Mouse (Mus musculus) adrenal gland, postnatal 10 days (tissue): ENCODE data around the gene Gbp8. TPM values are rescaled to one million over a fixed set of nuclear protein-coding genes. Genes with fewer than 3 reads are reported as not detected.
"Not testable (repeated sequence)": the region's sequence is repeated elsewhere in the genome, so short reads cannot be mapped to it uniquely, and the experiment has no call there.

Experiments used
- DNase-seq: peaks from one replicate; pipeline ENCODE4 v3.0.0; 2021; ENCODE audit warnings: mixed read lengths
- total RNA-seq, 2 experiments: library from RNA; stranded (reverse); gene quantifications; 2 replicates each; pipeline ENCODE4 v1.2.3; 2021

Gbp8 gene
- total RNA-seq, 2 experiments from 2014 or later = 0.99 to 1.2 TPM

DNA sequence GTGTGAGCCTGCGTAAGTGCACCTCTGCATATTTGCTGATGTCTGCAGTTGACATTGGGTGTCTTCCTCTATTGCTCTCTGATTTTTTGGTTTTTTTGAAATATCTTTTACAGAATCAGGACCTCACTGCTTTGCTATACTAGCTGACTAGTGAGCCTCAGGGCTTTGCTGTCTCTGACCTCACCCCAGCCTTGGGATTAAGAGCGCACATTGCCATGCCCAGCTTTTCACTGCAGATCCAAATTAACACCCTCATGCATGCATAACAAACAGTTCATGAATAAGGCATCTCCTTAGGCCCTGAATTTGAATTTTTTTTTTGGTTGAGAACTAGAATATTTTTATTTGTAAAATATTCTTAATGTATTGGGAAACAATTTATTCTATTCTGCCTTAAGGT is 84.1 kb downstream of the Gbp8 start:
- DNase-seq = no peak

DNA sequence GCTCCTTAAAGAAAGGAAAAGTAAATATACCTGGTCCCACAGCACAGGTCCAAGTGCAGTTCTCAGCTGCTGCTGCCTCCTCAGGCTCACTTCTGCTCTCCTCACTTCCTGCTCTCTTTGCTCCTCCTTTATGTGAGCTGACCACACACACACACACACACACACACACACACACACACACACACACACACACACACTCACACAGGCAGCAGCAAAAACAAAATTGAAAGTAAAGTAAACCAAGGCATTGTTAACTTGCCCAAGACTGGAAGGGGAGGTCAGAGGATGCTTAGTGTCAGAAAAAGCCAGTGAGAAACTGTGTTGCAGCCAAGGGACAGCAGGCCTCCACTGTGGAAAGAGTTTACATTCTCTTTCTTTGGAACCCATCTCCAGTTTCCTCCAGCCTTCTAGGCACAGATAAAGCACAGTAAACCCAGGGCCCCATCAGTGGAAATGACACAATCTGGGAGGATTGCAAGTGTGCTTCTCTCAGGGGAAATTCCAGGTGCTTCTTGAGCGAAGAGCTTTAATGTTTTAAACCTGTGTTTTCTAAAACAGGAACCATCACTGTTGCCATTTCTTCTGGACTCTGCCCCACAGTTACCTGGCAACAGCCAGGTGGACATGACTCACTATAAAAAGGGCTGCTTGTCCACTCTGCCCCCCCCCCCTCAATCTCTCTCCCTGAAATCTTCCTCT is 85.7 kb downstream of the Gbp8 start:
- DNase-seq = not testable (repeated sequence)

DNA sequence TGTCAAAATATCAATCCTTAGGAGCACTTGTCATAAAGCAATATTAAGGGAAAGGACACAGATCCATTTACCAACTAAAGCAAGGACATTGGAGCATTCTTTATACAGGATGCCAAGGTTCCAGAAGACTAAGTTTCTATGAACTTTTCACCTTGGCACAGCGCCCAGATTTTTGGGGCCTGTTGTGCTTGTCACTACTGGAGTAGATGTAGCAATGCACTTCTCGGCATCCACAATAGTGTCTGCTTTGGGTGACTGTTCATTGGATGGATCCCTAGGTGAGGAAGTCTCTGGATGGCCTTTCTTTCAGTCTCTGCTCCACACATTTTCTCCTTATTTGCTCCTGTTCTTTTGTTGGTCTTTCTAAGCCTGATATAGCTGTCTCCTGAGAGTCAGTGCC is 107.0 kb downstream of the Gbp8 start:
- DNase-seq = peak; percentile 64

DNA sequence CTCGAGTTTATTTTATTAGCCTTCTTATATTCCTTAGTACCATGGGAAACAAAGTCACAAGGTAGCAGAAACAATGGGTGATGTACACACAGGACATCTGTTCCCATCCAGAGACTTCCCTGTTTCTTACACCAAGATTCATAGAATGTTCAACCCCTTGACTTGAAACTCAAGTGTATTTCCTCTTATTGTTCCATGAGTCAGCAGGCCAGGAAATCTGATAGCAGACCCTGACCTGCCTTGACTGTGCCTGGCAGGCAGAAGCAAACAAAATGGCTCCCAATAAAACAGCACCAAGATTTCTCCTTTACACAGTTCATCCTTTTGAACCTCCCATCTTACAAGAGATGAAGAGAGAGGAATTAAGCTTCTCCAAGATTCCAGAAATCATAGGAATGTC is 126.8 kb downstream of the Gbp8 start:
- no peak for DNase-seq

DNA sequence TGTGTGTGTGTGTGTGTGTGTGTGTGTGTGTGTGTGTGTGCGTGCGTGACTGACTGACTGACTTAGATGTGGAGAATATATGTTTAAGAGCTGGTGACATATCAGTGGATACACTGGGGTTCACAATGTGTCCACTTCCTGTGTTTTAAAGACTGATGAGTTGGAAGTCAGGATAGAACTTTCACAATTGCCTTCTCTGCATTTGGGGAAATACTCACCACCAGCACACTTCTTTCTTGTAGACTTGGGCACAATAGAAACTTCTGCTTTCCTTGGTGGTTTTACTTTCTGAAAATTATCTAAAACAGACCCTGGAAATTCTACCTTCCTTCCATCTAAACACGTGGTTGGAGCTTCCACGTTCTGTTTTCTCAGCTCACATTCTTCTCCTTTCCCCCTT is 127.8 kb downstream of the Gbp8 start:
- DNase-seq = no peak

DNA sequence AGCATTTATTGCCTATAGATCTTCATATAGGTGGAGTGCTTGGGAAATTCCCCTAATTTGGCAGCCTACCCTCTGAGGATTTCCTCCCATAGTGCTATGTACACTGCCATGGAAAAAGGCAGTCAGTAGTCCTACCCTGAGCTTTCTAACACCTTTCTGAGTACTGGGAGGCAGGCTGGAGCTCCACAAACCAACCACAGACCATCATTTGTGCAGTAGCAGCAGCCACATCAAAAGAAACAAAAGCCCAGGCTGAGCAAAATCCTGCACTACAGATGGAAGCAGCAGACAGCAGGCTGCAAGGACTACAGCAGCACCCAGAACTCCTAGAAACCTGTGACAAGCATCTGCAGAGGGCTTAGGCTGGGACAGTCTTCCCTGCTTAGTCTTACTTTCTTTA is 129.0 kb downstream of the Gbp8 start:
- no peak for DNase-seq

DNA sequence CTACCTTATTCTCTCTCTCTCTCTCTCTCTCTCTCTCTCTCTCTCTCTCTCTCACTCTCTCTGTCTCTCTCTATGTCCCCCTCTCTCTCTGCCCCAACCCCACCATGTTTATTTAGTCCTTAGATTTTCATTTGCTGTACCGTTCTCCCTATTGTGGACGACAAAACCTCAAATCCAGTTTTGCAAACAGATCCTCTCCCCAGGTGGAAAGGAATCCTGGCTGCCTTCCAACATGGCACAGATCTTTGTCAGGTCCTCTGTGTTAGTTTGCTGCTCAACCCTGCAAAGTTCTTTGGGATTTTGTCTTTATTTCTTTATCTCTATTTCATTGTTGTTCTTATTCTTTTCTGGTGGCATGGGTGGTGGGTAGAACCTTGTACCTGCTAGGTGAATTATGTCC is 149.9 kb downstream of the Gbp8 start:
- DNase-seq = no peak

DNA sequence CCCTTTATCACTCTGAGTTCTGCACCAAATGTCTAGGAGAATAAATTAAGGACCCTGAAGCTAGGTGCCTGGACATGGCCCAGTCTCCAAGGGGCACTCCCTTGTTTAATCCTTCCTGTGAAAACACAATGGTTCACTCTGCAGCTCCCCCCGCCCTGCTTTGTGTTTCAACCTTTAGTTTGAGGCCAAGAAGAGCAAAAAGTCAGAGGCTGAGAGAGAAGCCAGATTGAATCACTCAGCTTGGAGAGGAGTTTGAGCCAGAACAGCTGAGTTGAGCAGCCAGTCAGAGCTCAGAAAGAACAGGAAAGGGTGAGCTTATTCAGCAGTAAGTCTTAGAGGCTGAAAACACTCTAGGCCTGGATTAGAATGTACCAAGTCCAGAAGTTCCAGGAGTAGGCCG is 151.3 kb downstream of the Gbp8 start:
- DNase-seq = no peak

DNA sequence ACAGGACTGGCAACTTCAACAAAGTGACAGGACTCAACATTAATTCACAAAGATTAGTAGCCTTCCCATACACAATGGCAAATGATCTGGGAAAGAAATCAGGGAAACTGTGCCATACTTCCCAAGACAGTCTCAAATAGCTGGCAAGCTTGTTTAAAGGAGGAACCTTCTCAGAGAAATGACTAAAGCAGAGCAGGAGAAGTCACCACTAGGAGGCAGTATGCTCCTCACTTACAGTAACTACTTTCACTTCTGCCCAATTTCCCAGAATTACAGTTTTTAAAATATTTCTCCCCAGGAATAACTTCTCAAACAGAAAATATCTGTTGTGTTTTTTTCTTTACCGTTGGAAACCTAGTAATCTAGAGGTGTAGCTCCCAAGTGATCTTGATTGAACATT is 152.6 kb downstream of the Gbp8 start:
- peak; percentile 48 for DNase-seq

DNA sequence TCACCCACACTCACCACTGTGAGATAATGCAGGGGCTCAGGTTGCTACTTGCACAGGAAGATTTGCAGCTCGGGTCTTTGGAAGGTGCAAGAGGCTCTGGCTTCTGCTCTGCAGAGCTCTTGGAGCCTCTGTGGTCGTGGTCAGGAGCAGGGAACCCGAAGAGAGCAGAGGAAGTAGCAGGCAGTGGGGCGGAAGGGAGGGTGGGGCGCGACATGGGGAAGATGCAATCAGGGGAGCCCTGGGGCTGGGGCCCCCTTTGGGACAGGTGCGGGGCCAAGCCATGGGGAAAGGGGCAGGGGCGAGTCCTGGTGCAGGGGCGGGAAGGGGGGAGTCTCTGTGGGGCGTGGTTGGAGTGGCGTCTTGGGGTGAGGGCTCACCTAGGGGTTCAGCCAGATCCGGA is 156.8 kb downstream of the Gbp8 start, which contains the start of gene Abcg3:
TSS of gene Abcg3 (minus strand) at position 184 of the 400 bp plus-strand sequence.
- DNase-seq = peak; percentile 4

DNA sequence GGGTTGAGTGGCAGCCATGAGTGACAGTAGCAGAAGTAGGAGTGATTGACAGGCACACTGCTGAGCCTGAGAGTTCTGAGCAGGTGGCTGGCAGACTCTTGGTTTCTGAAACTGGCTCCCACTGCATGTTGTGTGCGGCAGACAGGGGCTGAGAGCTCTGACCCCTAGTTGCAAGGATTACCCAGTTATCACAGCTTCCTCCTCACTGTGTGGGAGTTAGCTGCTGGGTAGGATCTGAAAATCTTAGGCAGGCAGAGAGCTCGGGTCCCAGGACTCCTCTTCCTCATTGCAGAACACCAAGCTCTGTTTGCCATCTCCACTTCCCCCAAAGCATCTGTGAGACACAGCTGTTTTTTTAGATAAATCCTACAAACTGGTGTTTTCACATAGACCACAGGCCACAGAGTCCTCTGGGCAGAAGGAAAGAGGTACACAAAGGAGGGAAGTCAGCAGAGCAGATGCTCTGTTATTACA is 160.3 kb downstream of the Gbp8 start:
- no peak for DNase-seq

Other genes with a start within 250 kb of the Gbp8 start
- 1 to 10 TPM; 1.4 to 1.8 TPM for gene Abcg3, start 156.8 kb downstream of the Gbp8 start, total RNA-seq
- 10 to 100 TPM in 1 of 2 experiments, 1 to 10 TPM in 1; 7.5 to 11.6 TPM for gene Gbp9, start within 50 bp of the Gbp8 start, total RNA-seq
- 1 to 10 TPM; 3.9 to 6.4 TPM for gene Gbp4, start within 50 bp of the Gbp8 start, total RNA-seq
- gene Gbp10, start 100.0 kb upstream of the Gbp8 start, total RNA-seq = under 1 TPM; 0.36 to 0.88 TPM
- under 1 TPM in 1 of 2 experiments, not detected in 1; 0.09 TPM for gene Gm43302, start 154.2 kb upstream of the Gbp8 start, total RNA-seq
- gene Gbp6, start 154.2 kb upstream of the Gbp8 start, total RNA-seq = 1 to 10 TPM; 6.3 to 7.6 TPM